ENCODE assay signal across 8 mouse cellular contexts in the genomic region with DNA sequence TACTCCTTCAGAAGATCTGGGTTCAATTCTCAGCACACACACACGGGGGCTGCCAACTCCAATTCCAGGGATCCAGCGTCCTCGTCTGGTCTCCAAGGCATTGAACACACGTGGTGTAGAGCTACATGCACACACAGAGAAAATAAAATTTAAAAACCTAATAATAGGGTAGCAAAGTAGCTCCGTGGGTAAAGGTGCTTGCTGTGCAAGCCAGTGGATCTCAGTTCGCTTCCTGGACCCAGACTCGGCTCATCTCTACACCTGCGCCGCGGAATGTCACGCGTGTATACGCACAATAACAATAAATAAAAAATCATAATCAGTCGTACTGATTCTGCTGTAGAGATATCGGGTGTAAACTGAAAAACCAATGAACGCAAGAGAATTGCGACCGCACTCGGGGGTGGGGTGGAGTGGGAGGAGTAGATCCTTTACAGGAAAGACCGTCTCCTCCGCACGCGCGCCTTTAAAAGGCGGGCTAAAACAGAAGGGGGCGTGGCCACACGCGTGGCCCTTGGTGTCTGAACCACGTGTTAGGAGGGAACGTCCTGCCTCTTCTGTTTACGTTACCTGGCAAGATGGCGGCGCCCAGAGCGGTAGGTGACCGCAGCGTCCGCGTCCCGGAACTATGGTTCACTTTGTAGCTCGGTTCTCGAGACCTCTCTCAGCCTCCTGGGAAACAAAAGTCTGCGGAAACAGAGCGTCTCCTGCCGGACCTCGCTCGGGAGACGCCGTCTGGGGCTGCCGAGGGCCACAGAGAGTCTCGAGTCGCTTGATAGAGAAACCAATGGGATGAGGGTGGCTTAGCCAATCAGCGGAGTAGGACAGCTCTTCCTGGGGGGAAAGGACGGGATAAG. TPM values are rescaled to one million over a fixed set of nuclear protein-coding genes. Genes with fewer than 3 reads are reported as not detected.
DNase-seq lines count a peak whose midpoint lies in the region; ATAC-seq lines count a peak whose summit lies in the region.

Gene Dmac2, plus strand, starts transcription at position 550 of the 857 bp plus-strand sequence.

- peak; percentile 97 for ATAC-seq in megakaryocyte progenitor cell, adult 5-6 weeks (replicated peaks; ENCODE audit: poor library complexity)

- DNase-seq in adipocyte (ENCODE audit: low spot score), result peak; percentile 84
- peak; percentile 95 for DNase-seq in embryo, embryonic 10 days (ENCODE audit: low spot score)
- peak; percentile 87 for DNase-seq in gastrocnemius, postnatal 10 days
- peak; percentile 99 for DNase-seq in induced T-regulatory cell, adult 2 months (ENCODE audit: low read depth)
- peak; percentile 82 to 96 for DNase-seq in left cerebral cortex, adult 9 months (ENCODE audit: low spot score in 2 of 2)
- DNase-seq in right cerebral cortex, postnatal 14 days, result peak; percentile 94
- peak; percentile 93 to 96 for DNase-seq in urinary bladder, postnatal 36 days (ENCODE audit: low spot score in 2 of 2)

RNA-seq across cellular contexts. Expression of gene Dmac2, which starts in this region (rescaled TPM):
- total RNA-seq in gastrocnemius, postnatal 10 days (2021), result 10 to 100 TPM; 24.8 to 24.9 TPM
- total RNA-seq in megakaryocyte progenitor cell, adult 5-6 weeks (2015), result 24.5 and 30.0 TPM in 2 replicates
- total RNA-seq in megakaryocyte progenitor cell, adult 5-6 weeks (2017), result 34.0 and 34.9 TPM in 2 replicates

Comparison
In these comparisons a context has a peak if more than half of its experiments do, and no peak if none do; other contexts are left out.
1. Peak in every context shown above with its lines: DNase-seq and ATAC-seq.